Mouse (Mus musculus) hindbrain, embryonic 13.5 days (tissue): ENCODE data around the gene Smyd3. TPM values are rescaled to one million over a fixed set of nuclear protein-coding genes. Genes with fewer than 3 reads are reported as not detected.
A peak's percentile ranks its signal among the peaks of the same experiment; 100 is the strongest.

Source experiments
- ATAC-seq: fragments of 200-750 bp; cut with Nextera tagmentation; 2 replicates; pipeline ENCODE4 v1.8.0; 2017; ENCODE audit warnings: moderate TSS enrichment; ENCODE audit not compliant: low FRiP score
- H3K27ac ChIP-seq: fragments of 300-500 bp; sonication (generic); 2 replicates; pipeline ENCODE4 v1.5.1; 2015; ENCODE audit warnings: inconsistent platforms, mild to moderate bottlenecking, moderate library complexity
- H3K27me3 ChIP-seq: fragments of 300-500 bp; sonication (generic); 2 replicates; pipeline ENCODE4 v1.6.1; 2015; ENCODE audit warnings: mild to moderate bottlenecking, inconsistent platforms
- H3K36me3 ChIP-seq: fragments of 300-500 bp; sonication (generic); 2 replicates; pipeline ENCODE4 v1.6.1; 2015; ENCODE audit warnings: mild to moderate bottlenecking, inconsistent platforms
- H3K4me1 ChIP-seq: fragments of 300-500 bp; sonication (generic); replicated peaks from 2 replicates; pipeline ENCODE4 v1.6.1; 2015; ENCODE audit warnings: inconsistent platforms
- H3K4me2 ChIP-seq: fragments of 300-500 bp; sonication (generic); 2 replicates; pipeline ENCODE4 v1.6.1; 2015; ENCODE audit warnings: inconsistent platforms, mild to moderate bottlenecking, moderate library complexity
- H3K4me3 ChIP-seq: fragments of 300-500 bp; sonication (generic); 2 replicates; pipeline ENCODE4 v1.5.1; 2015; ENCODE audit warnings: mild to moderate bottlenecking, inconsistent platforms
- H3K9ac ChIP-seq: fragments of 300-500 bp; sonication (generic); 2 replicates; pipeline ENCODE4 v1.6.1; 2015; ENCODE audit warnings: mild to moderate bottlenecking, inconsistent platforms
- H3K9me3 ChIP-seq: fragments of 300-500 bp; sonication (generic); 2 replicates; pipeline ENCODE4 v1.6.1; 2016; ENCODE audit warnings: inconsistent platforms
- WGBS: fragments of 180-500 bp; shearing (Covaris S2); methylation state at CpG from one replicate; pipeline ENCODE4 v1.1.7; 2015; 5-methylcytosine and 5-hydroxymethylcytosine counted together
- polyA plus RNA-seq: library from polyadenylated mRNA; unstranded; fragments of >200 nt; fragmentation: Nextera tagmentation; extraction: Ambion mirVana; gene quantifications from 2 replicates; pipeline ENCODE4 v1.2.1, GENCODE M21; 2015

Smyd3 gene
- polyA plus RNA-seq, 1 experiment from 2014 or later: 20.7 TPM

DNA sequence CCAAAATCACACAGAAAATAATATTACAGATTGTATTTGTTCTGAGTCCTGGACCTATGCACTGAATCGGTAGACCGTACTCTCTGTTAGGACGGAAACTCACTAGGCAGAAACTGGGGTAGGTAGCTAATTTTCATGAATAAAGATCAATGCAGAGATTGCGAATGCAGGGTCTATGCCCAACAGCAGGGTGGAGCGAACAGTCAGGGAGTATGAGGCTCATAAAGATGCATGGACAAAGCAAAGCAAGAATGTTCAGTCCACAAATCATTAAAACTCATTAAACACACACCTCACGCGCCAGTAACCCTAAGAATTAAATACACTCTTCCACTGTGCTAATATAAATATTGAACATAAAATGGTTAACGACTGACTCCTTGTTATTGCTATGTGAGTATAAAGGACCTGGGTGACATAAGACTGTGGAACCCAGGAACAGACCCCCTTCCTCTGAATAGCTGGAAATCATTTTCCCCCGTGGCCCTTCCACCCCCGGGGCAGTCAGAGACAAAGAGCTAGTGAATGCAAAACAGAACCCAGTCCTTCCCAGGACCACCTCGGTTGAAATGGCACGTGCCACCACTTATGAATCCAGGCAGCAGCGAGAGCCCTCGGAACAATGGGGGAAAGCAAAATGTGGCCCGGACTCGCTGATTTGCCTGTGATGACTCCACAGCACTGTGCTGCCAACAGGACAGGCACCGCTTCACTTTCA is 71.6 kb downstream of the Smyd3 start:
- peaks cover 8% of the 10 kb centered on the region; the same call in 1 of the 2 replicates for H3K27me3 ChIP-seq
- peaks cover 36% of the 10 kb centered on the region for H3K4me1 ChIP-seq
- no peak overlapping the region for H3K4me3 ChIP-seq
- peak overlapping the region; percentile 27; the same call in 1 of the 2 replicates for H3K4me2 ChIP-seq
- no peaks in the 10 kb centered on the region for H3K9me3 ChIP-seq
- H3K9ac ChIP-seq: no peak overlapping the region
- 25% methylated on average over 17 of the region's 17 CpGs for WGBS
- peak; percentile 63 for ATAC-seq
- no peaks in the 10 kb centered on the region for H3K36me3 ChIP-seq
- H3K27ac ChIP-seq: peak overlapping the region; percentile 69

DNA sequence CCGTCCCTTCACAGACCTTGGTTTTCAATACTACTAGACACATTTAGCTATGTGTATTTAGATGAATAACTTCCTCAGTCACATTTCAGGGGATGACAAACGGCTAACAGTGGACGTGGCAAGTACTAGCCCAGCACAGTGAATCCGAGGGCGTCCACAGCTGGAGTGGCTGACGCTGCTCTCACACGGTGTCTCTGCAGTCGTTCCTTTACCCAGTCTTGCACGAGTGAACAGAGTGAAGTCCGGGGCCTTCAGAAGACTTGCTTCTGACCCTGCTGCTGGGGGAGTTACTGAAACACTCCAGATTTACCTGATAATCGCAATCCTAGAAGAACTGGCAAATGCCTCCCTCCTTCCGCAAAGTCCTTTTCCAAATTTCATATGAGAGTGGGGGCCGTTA is 74.0 kb downstream of the Smyd3 start:
- peaks cover 40% of the 10 kb centered on the region for H3K4me1 ChIP-seq
- H3K4me3 ChIP-seq: no peak overlapping the region
- no peak overlapping the region for H3K4me2 ChIP-seq
- H3K27me3 ChIP-seq: peaks cover 4% of the 10 kb centered on the region; the same call in 1 of the 2 replicates
- H3K36me3 ChIP-seq: no peaks in the 10 kb centered on the region
- WGBS: 79% methylated on average over 13 of the region's 13 CpGs
- no peaks in the 10 kb centered on the region for H3K9me3 ChIP-seq
- no peak overlapping the region for H3K27ac ChIP-seq
- H3K9ac ChIP-seq: no peak overlapping the region
- no peak for ATAC-seq

DNA sequence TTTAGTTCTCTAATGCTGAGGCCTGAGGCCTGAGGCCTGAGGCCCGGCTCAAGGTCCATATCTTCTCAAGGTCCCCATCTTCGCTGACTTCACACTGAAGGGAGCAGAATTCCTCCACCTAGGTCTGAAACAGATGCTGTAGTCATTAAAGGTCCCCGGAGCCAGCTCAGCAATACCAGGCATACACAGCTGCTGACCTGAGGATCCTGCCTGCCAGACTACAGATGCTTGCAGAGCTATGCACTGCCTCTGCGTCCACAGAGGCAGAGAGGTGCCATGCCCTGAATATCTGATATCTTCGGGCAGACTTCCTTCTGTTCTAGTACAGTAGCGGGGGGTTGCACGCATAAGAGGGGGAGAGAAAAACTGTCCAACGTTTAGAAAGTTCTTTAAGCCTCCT is 74.4 kb downstream of the Smyd3 start:
- Histone ChIP-seq H3K9me3 (no peaks in the 10 kb centered on the region), H3K9ac (no peak overlapping the region), H3K4me2 (no peak overlapping the region), H3K4me3 (no peak overlapping the region), H3K4me1 (peaks cover 43% of the 10 kb centered on the region), H3K36me3 (no peaks in the 10 kb centered on the region), H3K27me3 (peaks cover 4% of the 10 kb centered on the region; the same call in 1 of the 2 replicates), H3K27ac (peak overlapping the region; percentile 55; the same call in 1 of the 2 replicates)
- 69% methylated on average over 8 of the region's 8 CpGs for WGBS
- no peak for ATAC-seq

DNA sequence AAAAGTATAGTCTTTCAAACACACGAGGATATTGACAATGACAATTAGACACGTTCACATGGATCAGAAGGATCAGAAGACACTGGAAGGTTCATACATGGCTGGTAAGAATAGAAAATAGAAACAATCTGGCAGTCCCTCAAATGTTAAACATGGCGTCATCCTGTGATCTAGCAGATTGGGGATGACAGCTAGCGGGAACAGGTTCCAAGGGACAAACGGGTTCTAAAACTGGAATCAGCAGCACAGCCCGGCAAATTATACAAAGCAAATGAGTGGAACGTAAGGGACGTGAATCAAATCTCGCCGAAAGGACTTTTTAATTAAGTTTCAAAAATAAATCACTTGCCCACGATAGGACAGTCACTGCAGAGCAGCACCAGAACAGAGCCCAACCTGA is 81.2 kb downstream of the Smyd3 start:
- Histone ChIP-seq H3K4me2 (no peak overlapping the region), H3K4me3 (no peak overlapping the region), H3K9me3 (no peaks in the 10 kb centered on the region), H3K27me3 (no peaks in the 10 kb centered on the region), H3K4me1 (peaks cover 11% of the 10 kb centered on the region), H3K36me3 (no peaks in the 10 kb centered on the region), H3K27ac (no peak overlapping the region), H3K9ac (no peak overlapping the region)
- no peak for ATAC-seq
- 84% methylated on average over 11 of the region's 11 CpGs for WGBS

DNA sequence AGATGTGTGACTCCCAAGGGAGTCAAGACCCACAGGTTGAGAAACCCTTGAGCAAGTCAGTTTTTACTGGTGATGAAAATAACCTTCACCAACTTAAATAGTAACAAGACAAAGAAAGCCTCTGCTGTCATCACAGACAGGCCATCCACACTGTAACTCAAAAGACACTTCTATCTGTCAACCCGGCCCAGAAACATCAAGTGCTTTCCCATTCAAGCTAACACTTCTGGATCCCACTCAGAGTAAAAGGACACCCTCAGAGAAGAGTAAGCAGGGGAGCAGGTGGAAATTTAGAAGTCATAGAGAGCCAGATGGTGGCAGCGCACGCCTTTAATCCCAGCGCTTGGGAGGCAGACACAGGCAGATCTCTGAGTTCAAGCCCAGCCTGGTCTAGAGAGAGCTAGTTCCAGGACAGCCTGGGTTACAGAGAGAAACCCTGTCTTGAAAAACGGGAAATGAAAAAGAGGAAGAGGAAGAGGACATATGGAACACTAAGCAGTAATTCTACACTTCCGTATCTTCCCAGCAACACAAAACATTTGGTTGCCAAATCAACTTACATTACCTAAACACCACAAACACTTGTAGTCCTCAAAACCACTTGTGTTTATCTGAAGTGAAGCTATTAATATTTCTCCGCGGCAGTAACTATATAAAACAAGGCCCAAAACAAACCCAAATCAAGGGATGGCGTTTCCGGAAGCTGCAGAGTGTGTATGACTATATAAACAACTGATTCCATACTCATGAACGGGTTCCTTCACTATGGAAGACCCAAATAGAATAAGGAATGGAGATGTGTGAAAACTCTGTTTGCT is 83.2 kb downstream of the Smyd3 start:
- H3K4me1 ChIP-seq: 0 out of 2 replicates have a peak, but pooled peaks cover 3% of the 10 kb centered on the region
- no peaks in the 10 kb centered on the region for H3K36me3 ChIP-seq
- no peak overlapping the region for H3K4me3 ChIP-seq
- no peak overlapping the region for H3K4me2 ChIP-seq
- no peak overlapping the region for H3K9ac ChIP-seq
- no peaks in the 10 kb centered on the region for H3K9me3 ChIP-seq
- H3K27ac ChIP-seq: no peak overlapping the region
- ATAC-seq: no peak
- 91% methylated on average over 11 of the region's 11 CpGs for WGBS
- no peaks in the 10 kb centered on the region for H3K27me3 ChIP-seq

DNA sequence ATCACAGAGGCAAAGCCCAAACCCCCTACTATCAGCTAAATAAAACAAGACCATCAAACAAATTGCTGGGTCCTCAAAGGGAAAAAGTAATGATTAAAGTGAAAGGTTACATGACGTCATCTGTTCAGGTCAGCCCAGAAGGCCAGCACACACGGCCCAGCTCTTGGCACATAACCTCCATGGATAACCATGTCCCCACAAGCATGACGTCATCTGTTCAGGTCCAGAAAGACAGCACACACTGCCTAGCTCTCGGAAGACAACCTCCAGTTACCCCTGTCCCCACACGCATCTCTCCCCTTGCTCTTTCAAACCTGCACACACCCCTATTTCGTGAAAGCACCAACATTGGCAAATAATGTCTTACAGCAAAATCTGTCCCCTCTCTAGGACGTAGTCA is 84.0 kb downstream of the Smyd3 start:
- H3K27me3 ChIP-seq: no peaks in the 10 kb centered on the region
- no peak overlapping the region for H3K27ac ChIP-seq
- H3K36me3 ChIP-seq: no peaks in the 10 kb centered on the region
- no peaks in the 10 kb centered on the region for H3K9me3 ChIP-seq
- ATAC-seq: no peak
- no peak overlapping the region for H3K4me3 ChIP-seq
- H3K4me1 ChIP-seq: 0 out of 2 replicates have a peak, but pooled peaks cover 3% of the 10 kb centered on the region
- H3K4me2 ChIP-seq: no peak overlapping the region
- no peak overlapping the region for H3K9ac ChIP-seq
- WGBS: 91% methylated on average over 7 of the region's 7 CpGs

DNA sequence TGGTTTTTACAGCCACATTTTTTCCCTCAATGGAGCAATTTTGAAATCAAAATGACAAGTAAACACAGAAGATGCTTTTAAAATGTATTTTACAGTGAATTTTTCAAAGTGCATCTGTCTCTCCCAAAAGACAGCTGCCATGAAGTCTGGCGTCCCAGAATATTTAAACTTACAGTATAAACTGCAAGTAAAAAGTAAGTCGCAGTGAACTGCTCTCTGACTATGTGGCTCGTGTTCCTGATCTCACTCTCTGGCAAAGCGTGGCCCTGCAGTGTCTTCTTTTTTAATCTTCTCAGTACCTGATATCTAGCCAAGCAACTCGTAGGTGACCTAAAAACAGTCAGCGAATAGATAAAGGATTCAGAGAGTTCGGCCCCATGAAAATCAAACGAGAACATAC is 84.5 kb downstream of the Smyd3 start:
- no peak overlapping the region for H3K27ac ChIP-seq

DNA sequence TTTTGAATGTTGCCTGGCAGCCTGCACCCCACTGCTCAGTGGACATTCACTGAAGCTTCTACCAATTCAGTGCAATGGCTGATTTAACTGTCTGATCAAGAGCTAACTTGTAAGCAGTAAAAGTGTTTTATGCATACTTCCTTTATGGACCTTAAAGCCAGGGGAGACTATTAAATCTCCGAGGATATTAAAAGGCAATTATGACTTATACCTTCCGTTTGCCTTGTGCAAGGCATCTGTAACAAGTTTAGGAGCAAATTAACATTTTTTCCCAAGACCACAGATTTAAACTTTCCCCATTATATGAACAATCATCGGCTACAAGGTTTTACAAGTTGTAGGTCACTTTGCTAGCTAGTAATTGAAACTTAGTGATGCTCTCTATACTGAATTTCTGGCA is 87.8 kb downstream of the Smyd3 start:
- no peak overlapping the region for H3K4me2 ChIP-seq
- no peak overlapping the region for H3K27ac ChIP-seq
- H3K27me3 ChIP-seq: no peaks in the 10 kb centered on the region
- 86% methylated on average over 3 of the region's 3 CpGs for WGBS
- H3K9me3 ChIP-seq: no peaks in the 10 kb centered on the region
- H3K4me3 ChIP-seq: no peak overlapping the region
- H3K36me3 ChIP-seq: no peaks in the 10 kb centered on the region
- H3K4me1 ChIP-seq: no peaks in the 10 kb centered on the region
- ATAC-seq: no peak
- H3K9ac ChIP-seq: no peak overlapping the region

More for the DNA sequence above, 84.5 kb downstream of the Smyd3 start:
- H3K9ac ChIP-seq: no peak overlapping the region
- H3K4me3 ChIP-seq: no peak overlapping the region
- no peaks in the 10 kb centered on the region for H3K36me3 ChIP-seq
- H3K9me3 ChIP-seq: no peaks in the 10 kb centered on the region
- 92% methylated on average over 8 of the region's 8 CpGs for WGBS
- no peaks in the 10 kb centered on the region for H3K4me1 ChIP-seq
- no peak overlapping the region for H3K4me2 ChIP-seq
- no peak for ATAC-seq
- H3K27me3 ChIP-seq: no peaks in the 10 kb centered on the region

DNA sequence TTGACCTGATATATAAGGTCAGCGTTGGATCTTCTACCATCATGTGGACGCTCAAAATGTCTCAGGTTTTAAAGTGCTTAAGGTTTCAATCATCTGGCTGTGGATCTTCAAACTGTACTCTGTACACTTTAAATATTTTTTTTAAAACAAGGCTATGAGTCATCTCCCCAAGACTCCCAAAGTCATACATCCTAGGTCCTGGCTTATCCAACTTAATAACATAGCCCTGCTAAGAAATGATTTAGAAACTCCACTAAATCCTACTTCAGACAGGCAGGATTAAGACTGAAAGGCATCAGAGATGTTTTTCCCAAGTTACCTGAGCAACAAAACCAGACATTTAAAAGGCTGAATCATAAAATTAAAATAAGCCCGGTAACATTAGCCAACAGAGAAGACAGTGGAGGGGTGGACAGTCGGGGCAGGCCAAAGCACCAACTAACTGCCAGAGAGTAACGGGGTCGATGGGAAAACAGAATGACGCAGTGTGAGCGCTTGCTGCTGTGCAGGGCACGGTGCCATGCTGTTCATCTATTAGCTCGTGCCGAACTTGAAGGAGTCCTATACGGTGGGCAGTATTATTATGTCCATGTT is 92.9 kb downstream of the Smyd3 start:
- no peak overlapping the region for H3K27ac ChIP-seq
- H3K9ac ChIP-seq: no peak overlapping the region
- H3K4me1 ChIP-seq: no peaks in the 10 kb centered on the region
- no peaks in the 10 kb centered on the region for H3K36me3 ChIP-seq
- ATAC-seq: no peak
- no peak overlapping the region for H3K4me3 ChIP-seq
- H3K27me3 ChIP-seq: no peaks in the 10 kb centered on the region
- H3K9me3 ChIP-seq: no peaks in the 10 kb centered on the region
- H3K4me2 ChIP-seq: no peak overlapping the region
- 92% methylated on average over 12 of the region's 12 CpGs for WGBS

DNA sequence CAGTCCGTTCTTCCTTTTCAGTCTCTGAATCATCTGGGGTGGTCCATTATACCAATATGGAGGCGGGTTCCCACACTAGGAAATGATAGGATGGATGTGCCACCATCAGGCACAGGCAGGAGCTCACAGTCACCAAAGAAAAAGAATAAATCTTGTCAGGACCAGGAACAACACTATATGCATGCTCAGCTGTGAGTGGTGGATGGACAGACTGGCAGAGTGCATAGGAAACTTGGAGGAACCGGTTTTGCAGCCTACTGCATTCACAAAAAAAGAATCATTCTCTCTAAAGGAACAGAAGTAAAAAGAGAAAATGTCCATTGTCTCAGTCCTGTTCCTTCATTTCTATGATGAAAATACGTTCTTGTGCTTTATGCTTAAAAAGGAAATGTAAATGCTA is 98.8 kb downstream of the Smyd3 start:
- WGBS: 81% methylated on average over 4 of the region's 4 CpGs
- Histone ChIP-seq H3K4me3 (no peak overlapping the region), H3K4me1 (no peaks in the 10 kb centered on the region), H3K4me2 (no peak overlapping the region), H3K27me3 (no peaks in the 10 kb centered on the region), H3K27ac (no peak overlapping the region), H3K9ac (no peak overlapping the region), H3K9me3 (peaks cover 1% of the 10 kb centered on the region; the same call in 1 of the 2 replicates), H3K36me3 (no peaks in the 10 kb centered on the region)
- ATAC-seq: no peak

DNA sequence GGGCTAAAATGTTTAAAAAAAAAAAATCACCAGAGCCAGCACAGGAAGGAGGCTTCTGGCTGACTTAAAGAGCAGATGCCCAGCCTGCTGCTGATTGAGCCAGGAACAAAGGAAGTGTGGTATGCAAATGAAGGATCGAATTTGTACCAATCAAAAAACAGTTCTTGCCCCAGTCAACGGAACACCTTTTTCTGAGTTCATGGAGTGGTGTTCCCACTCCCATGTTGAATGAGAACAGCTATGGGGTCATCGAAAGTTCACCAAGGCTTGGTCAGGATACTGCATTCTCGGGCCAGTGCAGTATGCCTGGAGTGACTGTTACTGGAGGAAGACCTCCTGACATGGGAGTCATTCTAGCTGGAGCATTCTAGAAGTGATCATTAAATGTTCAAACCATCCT is 109.8 kb downstream of the Smyd3 start:
- Histone ChIP-seq H3K36me3 (peaks cover 4% of the 10 kb centered on the region; the same call in 1 of the 2 replicates), H3K9me3 (no peaks in the 10 kb centered on the region; the same call in 1 of the 2 replicates), H3K9ac (no peak overlapping the region), H3K27me3 (no peaks in the 10 kb centered on the region), H3K4me2 (no peak overlapping the region), H3K4me1 (no peaks in the 10 kb centered on the region), H3K4me3 (no peak overlapping the region), H3K27ac (no peak overlapping the region)
- 90% methylated on average over 4 of the region's 4 CpGs for WGBS
- ATAC-seq: no peak

DNA sequence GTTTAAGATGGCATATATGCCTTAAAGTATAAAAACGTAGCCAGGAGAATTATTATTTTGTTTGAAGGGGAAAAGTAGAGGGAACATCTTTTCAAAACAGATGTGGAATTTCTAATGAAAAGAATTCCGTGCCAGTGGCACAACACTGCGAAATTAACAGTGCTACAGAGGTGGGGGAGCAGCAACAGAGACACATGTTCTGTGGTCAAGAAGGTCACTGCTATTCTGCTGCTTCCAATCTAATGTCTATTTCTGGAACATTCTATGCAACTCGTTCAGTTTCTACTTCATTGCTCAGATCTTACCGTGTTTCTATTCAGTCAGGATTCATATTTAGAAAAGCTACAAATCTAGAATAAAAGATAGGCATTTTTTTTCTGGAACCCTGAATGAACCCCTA is 117.0 kb downstream of the Smyd3 start:
- H3K27ac ChIP-seq: no peak overlapping the region
- H3K4me3 ChIP-seq: no peak overlapping the region
- H3K27me3 ChIP-seq: no peaks in the 10 kb centered on the region
- H3K9me3 ChIP-seq: no peaks in the 10 kb centered on the region
- no peak overlapping the region for H3K9ac ChIP-seq
- WGBS: 71% methylated on average over 5 of the region's 5 CpGs
- no peak overlapping the region for H3K4me2 ChIP-seq
- H3K36me3 ChIP-seq: no peaks in the 10 kb centered on the region
- ATAC-seq: no peak
- H3K4me1 ChIP-seq: peaks cover 10% of the 10 kb centered on the region
